Mouse (Mus musculus) ZHBTc4 (cell line): Measurements from ENCODE around the gene Tmem164.
"Not testable (repeated sequence)": the region's sequence is repeated elsewhere in the genome, so short reads cannot be mapped to it uniquely, and the experiment has no call there.

Experiments
- DNase-seq: peaks from one replicate; pipeline ENCODE4 v3.0.0-alpha.2; 2011; ENCODE audit warnings: low read depth, low spot score

The Tmem164 gene

GRCm38 (mm10) chrX:142681056-142681615 lies at the start of gene Tmem164:
TSS of gene Tmem164 (plus strand) at chrX:142681406.
- DNase-seq, result peak; percentile 80

DNA sequence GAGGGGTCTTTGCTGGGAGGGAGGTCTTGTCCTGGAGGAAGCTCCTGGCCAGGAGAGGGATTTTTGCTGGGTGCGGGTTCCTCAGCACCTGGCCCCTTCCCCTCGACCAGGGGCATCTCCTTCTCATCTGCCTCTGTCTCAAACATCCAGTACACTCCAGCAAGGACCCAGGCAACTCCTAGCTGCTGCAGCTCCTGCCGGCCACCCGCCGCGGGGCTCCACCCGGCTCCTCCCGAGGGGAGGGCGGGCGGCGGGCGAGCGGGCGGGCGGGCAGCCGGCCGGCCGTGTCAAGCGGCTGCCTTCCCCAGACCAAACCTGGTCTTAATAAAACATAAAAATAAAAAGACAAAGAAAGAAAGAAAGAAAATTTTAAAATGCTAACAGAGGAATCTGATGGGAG lies 48.2 kb upstream of the Tmem164 start:
- not testable (repeated sequence) for DNase-seq

- no peak for DNase-seq
Measured at GRCm38 (mm10) chrX:142647202-142647601, 34.0 kb upstream of the Tmem164 start.

- no peak for DNase-seq
Measured at GRCm38 (mm10) chrX:142650117-142650764, 31.0 kb upstream of the Tmem164 start.

DNA sequence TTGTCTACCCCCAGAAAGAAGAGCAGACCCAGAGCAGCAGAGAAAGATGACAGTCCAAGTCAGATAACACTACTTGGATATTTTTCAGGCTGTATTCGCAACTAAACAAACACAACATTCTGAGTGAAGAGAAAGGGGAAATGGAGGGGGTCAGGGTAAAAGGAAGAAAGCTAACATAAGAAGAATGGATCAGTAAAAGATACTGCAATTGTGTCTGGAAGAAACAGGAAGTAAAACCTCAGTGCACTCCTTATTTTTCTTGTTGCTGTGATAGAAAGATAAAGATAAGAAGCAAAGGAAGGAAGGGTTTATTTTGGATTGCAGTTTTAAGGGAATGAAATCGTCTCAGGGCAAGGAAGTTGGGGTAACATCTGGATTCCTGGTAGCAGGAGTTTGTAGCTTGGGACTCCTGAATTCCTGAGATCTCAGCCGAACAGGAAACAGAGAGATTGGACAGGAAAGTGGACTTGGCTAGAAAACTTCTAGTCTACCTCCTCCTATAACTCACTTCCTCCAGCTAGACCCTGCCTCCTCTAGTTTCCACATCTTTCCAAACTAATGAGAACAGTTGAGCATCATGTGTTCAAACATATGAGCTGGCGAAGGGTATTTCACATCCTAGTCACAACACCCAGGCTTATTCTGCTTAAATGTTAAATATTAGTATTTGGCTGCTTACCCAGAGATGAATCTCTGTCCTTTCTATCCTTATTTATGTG lies 16.3 kb upstream of the Tmem164 start:
- no peak for DNase-seq

DNA sequence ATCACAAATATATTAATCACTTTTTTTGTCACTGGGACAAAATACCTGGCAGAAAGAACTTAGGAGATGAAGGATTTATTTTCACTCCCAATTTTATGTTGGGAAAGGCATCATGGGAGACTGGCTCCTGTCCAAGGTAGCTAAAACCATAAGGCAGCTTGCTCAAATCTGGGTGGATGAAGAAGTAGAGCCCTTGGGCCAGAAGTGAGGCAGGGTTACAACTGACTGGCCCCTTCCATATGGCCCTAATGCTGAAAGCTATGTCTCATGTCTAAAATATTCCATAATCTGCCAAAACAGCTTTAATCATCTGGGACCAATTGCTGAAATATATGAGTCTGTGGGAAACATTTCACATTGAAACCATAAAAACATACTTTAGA lies 15.8 kb upstream of the Tmem164 start:
- no peak for DNase-seq

GRCm38 (mm10) chrX:142669312-142670091 lies 11.7 kb upstream of the Tmem164 start:
- DNase-seq, result no peak

GRCm38 (mm10) chrX:142670121-142670520 lies 11.1 kb upstream of the Tmem164 start:
- no peak for DNase-seq

GRCm38 (mm10) chrX:142671141-142671540 lies 10.1 kb upstream of the Tmem164 start:
- DNase-seq, result no peak

DNA sequence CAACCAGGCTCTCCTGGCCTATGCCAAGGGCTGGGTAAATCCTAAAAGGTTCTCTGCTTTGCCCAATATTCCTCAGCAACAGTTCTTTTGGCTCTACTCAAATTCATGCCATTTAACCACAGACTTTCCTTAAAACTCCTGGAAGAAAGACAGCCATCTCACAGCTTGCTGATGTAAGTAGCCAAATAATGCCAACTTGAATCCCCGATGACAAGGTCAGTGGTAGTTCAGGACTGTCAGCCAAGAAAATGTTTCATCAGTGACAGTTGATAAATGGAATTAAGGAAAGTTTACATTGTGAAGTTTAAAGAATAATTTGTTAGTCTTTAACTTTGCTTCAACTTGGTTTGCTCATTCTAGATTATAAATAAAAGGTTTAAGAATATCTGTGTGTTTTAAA lies 8.5 kb upstream of the Tmem164 start:
- DNase-seq, result no peak

DNA sequence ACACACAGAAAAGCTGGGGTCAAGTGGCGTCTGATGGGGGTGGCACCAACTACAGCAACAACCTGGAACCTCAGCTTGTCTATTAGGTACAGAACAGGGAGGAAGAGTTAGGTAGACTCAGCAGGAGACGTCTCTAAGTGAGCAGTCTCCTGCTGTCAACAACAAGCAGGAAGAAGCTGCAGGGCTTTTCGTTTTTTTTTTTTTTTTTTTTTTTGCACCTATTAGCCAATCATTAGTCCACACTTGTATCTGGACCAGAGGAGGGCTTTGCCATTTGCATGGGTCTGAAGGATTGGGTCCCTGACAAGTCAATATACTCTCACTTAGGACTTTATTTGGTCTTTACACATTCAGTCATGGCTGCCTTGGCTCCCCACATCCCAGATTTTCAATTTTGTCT lies 4.0 kb upstream of the Tmem164 start:
- DNase-seq, result no peak

DNA sequence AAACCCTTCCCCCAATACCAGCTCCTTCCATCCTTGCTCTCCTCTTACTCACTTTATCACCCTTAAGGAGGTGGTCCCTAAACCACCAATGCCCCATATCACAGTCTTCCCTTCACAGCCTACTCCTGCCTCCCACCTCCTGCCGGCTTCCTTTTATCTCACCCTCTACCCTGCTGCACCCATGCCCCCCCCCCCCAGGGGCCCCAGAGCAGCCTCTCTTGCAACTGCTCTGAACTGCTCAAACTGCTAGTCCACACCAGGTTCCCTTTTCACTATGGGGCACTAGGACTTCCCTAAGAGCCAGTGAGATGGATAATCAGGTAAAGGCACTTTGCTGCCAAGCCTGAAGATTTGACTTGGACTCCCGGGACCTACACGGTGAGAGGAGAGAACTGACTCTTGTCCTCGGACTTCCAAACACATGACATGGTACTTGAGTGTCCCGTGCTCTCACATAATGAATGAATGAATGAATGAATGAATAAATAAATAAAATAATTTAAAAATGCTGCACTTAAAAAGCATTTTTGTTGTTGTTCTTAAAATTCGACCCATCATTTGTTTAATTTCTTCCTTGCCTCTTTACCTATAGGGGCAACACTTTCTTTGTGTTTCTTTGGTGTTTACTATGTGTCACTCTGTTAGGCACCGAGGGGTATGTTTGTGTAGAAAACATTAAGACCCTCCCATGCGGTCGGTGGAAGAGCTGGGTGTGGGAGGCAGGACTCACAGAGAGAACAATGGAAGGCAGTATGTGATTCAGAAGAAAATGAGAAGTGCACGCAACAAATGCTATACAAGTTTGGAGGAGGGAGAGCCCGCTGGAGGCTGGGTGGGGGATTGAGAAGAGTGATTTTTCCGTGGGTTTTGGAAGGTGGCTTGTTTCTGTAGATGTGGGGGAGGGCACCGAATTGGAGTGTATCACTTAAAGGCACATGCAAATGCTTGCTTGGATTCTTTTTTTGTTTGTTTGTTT lies 2.4 kb upstream of the Tmem164 start:
- DNase-seq, result no peak

DNA sequence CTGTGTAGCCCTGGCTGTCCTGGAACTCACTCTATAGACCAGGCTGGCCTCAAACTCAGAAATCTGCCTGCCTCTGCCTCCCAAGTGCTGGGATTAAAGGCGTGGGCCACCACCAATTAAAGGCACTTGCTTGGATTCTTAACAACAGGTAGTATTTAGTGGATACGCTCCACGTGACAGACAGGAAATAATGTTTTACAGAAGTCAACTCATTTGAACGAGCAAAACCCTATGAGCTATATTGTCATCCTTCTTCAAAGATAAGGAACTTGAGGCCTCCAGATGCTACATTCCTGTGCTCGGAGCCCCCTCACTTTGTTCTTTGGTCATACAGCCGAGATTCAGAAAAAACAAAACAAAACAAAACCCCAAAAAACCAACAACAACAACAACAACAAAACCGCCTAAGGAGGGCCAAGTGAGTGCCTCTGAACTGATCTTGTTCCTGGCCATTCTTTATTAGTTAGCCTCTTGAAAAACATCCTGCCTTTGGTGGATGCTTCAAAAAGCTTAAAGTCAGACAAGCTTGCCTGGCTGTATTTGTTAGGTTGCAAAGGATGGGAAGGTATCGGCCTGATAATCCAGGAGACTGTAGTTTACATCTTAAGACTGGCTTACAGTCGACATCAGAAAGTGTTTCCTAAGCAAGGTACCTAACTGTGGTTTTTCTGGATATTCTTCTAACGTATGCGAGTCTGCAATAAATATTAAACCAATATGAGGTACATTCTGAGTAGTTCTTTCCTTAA lies 1.5 kb upstream of the Tmem164 start:
- no peak for DNase-seq

GRCm38 (mm10) chrX:142680391-142681055 lies 683 bp upstream of the Tmem164 start:
- DNase-seq, result peak; percentile 9

GRCm38 (mm10) chrX:142681616-142682141 lies 473 bp downstream of the Tmem164 start:
- DNase-seq, result peak; percentile 15

DNA sequence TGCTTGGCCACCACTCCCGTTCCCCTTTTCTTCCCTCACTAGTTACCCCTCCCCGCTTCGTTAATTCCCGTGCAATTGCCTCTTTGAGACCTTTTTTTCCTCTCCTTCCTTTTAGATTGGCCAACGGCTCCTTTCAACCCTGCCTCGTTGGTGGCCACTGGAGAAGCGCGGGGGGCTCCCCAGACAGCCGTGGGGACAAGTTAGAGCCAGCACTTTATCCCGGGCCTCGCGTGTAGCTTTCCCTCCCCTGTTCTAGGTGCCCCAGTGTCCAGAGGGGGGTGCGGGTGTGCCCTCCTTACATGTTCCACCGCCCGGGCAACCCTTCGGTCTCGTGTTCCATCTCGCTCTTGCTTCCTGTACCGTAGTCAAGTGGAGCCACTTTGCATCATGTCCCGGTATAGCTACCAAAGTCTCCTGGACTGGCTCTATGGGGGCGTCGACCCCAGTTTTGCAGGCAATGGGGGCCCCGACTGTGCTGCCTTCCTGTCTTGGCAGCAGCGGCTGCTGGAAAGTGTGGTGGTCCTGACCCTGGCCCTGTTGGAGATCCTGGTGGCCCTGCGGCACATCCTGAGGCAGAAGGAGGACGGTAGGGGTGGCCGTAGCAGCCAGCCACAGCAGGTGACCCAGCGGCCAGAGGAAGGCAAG lies 1.1 kb downstream of the Tmem164 start:
- no peak for DNase-seq

DNA sequence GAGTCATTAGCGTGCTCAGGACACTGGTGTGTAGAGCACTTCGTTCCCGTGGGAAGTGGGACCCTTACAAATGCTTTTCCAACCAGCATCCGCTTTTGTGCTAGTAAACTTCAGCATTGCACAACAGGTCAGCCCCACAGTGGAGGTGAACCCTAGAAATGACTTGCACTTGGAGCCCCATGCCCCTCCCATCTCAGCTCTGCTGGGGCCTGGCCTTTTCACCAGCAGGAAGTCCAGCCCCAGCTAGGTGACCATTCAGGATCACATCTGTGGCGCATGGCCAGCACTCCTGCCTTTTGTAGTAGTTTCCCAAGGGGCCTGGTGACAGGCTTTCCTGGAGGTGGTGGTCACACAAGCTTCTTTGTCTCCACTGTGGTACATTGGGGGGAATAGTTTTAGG lies 1.8 kb downstream of the Tmem164 start:
- DNase-seq, result no peak

GRCm38 (mm10) chrX:142684674-142685073 lies 3.5 kb downstream of the Tmem164 start:
- DNase-seq, result no peak

- DNase-seq, result no peak
Measured at GRCm38 (mm10) chrX:142685676-142686075, 4.5 kb downstream of the Tmem164 start.
